Mouse (Mus musculus) erythroblast, embryonic 14.5 days (primary cell): ENCODE measurements at regions not wholly inside any gene's neighbourhood (a gene's known extent, or its start where the extent isn't known, plus 50 kb on each side); places are given as distances from the start of the nearest gene placed in this dataset.

ENCODE experiments used
- GATA1 ChIP-seq: IDR thresholded peaks from 2 replicates; pipeline ENCODE4 v1.6.1; 2012; ENCODE audit warnings: low read length, inconsistent platforms, mixed read lengths
- TAL1 ChIP-seq: IDR thresholded peaks from 3 replicates; pipeline ENCODE4 v1.6.1; 2012; ENCODE audit warnings: low read length, inconsistent platforms, mixed read lengths

GRCm38 (mm10) chr10:117447626-117448025, 67.8 kb upstream of the Cpsf6 start:
- TF ChIP-seq GATA1 (no peak), TAL1 (no peak)
